Mouse (Mus musculus) stomach, postnatal 0 days (tissue): ENCODE measurements around the gene Gm21028.

Experiments
- CTCF ChIP-seq: IDR thresholded peaks from 2 replicates; pipeline ENCODE4 v1.5.1; 2016; ENCODE audit warnings: antibody characterized with exemption, low read depth, mild to moderate bottlenecking, moderate library complexity
- EP300 ChIP-seq: optimal IDR thresholded peaks from 2 replicates; pipeline ENCODE3; 2016; ENCODE audit warnings: antibody characterized with exemption

DNA sequence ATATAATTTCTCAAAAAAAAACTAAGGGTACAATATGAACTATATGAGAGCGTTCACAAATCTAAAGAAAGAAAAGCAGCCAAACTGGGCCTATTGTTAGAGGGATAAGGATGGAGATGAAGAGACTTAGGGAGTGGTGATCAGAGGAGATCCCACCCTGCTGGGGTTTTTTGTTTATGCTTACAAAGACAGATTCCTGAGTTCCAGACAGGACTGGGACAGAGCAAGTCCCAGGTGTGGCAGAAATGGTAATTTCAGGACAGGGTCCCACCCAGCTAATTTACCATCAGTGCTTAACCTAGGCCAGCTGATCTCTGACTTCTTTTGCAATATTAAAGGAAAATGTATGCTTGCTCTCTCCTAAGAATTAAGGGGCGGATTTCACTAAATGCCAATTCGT, 26.6 kb downstream of the Gm21028 start:
- TF ChIP-seq EP300 (no peak), CTCF (no peak)
